Mouse (Mus musculus) megakaryocyte, adult 5-6 weeks (primary cell): ENCODE data around the gene Chd9. TPM values are rescaled to one million over a fixed set of nuclear protein-coding genes. Genes with fewer than 3 reads are reported as not detected.

Experiments used
- ATAC-seq: 2 replicates; pipeline ENCODE4 v1.8.0; 2016; ENCODE audit warnings: mild to moderate bottlenecking, inconsistent platforms; ENCODE audit not compliant: poor library complexity, severe bottlenecking
- total RNA-seq, 2 experiments: library from RNA; stranded (forward) in 1 of 2; stranded (reverse) in 1 of 2; fragments of 153-499, 151-499 nt in 1 of 2; fragments of 221-1000, 200-1000 nt in 1 of 2; gene quantifications; 2 replicates each; pipeline versions ENCODE4 v1.2.3 to v1.2.4; 2015 to 2017

Chd9 gene
- total RNA-seq, 2 experiments from 2014 or later, result 39.0 to 91.1 TPM

DNA sequence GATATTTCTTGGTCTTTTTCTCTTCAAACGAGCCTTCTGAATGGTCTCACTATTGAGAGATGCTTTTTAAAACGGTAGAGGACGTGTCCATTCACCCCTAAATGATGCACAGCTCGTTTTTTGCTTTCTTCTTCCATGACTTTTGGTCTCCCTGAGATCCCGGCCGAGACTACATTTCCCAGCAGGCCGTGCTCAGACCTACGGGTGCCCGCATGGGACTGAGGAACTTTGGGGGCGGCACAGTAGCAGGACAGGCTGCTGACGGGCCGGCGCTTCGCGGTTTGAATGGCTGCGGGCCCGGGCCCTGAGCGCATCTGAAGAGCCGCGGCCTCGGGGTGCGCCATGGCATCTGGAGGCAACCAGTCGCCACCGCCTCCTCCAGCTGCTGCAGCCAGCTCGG, 241.7 kb downstream of the Chd9 start, which contains the start of gene Rbl2:
TSS of gene Rbl2 (plus strand) at position 224 of the 400 bp plus-strand sequence.
- peak; percentile 85 for ATAC-seq

DNA sequence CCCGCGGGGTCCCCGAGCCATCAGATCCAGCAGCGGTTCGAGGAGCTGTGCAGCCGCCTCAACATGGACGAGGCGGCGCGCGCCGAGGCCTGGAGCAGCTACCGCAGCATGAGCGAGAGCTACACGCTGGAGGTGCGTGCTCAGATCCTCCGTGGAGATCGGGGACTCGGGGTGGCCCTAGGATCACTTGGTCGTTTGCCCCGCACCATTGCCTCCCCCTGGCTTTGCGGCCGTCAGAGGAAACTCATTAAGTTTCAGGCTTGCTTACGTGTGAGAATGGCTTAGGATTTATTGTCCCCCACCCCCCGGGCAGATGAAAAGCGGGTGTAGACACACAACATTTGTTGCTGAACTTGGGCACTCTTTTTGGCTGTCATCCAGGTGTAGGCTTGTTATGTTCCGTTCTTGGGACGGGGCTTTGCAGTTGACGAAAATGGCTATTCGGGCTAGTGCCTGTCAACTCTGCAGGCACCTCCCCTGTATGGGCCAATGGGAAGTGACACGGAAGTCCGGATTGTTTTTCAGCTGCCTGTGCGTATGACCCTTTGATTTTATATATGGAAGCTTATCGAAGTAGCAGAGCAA, 242.2 kb downstream of the Chd9 start:
- peak; percentile 85 for ATAC-seq

DNA sequence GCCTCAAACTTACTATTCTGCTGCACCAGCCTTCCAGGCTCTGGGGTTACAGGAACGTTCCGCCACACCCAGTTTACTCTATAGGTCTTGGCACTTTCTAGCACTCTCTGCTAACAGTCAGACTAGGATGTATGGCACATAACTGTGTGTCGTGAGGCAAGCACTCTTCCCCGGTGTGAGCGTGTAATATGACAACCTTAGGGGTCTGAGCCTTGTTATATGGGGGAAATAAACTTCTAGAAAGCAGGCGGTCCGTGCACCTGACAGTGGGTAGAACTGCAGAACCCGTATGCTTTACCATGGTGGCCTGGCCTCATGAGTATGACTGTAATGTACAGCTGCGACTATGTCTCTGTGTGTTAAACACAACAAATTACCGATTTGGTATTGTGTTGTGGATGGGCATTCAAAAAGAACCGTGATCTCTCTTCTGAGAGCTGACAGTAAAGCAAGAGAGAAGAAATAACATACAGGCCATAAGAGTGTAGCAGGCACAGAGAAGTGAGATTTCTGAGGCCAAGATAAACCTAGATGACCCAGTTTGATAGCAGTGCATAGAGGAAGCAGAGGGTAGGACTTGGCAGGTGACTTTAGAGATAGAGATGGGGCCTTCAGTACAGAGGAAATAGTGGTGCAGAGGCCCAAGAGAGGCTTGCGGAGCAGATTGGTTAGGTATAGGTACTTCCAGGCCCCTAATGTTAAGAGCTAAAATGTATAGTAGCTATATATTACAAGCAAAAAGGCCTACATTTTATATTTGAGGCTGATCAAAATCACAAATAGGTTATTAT, 249.1 kb downstream of the Chd9 start:
- ATAC-seq, result peak; percentile 62

DNA sequence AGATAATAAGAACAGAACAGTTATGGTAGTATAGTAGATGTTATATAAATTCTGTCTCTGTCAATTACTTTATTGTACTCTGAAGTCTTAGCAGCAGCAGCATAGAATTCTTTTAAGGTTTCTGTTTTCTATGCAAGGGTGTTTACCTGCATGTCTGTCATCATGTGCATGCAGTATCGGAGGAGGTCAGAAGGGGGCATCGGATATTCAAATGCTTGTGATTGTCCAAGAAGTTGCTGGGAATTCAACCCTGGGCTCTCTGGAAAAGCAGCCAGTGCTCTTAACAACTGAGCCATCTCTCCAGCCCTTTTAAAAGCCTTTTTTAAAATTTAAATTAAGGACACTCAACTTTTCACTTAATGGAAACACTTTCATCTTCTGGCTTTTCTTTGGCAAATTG, 251.5 kb downstream of the Chd9 start:
- no peak for ATAC-seq

DNA sequence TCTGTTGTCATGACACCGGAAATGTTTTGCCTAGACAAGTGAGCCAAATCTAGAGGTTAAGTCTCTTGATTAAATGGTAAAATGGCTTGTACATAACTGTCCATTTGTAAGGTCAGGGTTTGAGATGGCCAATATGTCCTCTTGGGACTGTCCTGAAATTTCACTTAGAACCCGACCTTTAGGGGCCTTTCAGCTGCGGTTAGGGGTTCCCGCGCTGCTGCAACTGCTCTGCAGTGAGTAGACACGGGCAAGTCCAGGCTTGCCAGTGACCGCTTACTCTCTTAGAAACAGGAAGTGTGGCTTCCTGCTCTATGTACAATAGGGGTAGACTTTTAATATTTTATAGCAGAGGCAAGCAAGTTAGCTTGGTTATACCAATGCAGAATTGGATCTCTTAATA, 253.8 kb downstream of the Chd9 start:
- peak; percentile 87 for ATAC-seq

DNA sequence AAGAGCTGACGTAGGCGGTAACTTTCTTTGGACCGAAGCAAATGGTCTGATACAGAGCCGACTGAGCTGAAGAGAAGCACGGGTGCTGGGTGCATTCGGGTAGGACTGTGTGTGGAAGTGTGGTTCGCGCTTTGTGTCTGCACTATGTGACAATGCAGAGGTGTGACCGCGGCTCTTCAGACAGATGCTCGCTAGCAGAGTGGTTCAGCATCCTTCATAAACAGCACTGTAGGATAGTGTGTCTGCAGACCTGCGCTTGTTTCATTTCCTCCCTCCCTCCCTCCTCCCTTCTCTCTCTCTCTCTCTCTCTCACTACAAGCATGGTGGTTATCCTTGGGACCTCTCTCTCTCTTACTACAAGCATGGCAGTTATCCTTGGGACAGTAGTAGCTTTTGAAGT, 254.3 kb downstream of the Chd9 start:
- peak; percentile 39 for ATAC-seq

DNA sequence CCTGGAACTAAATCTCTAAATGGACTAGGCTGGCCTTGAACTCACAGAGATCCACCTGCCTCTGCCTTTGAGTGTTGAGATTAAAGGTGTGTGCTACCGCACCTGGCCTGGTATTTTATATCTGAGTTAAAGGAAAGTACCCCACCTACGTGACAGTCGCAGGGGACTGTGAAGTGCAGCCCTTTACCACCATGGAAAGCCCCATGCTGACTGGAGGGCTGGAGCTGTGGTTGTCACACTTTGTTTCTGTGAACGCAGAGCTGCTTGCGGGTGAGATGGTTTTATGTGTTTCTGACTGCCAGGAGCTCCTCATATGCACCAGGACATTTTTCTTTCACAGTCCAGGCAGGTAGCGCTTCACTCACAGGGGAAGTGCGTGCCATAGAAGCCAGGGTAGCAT, 260.3 kb downstream of the Chd9 start:
- no peak for ATAC-seq

DNA sequence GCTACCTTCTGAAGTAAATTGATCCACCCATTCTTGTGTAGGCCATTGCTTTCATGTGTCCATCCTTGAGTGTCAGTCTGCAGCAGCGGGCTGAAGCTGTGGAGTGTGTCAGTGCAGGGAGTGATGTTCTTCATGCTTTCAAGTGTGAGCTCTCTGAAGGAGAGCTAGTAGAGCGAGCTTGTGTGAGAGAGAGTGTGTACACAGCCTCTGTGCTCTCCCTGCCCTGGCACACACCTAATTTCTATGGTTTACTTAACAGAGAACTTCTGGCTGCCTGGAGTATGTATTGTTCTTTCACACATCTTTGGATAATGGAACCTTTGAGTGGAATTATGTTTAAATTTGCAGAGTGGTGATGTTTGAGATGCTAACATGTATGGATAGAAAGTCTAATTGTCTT, 261.4 kb downstream of the Chd9 start:
- ATAC-seq, result no peak

DNA sequence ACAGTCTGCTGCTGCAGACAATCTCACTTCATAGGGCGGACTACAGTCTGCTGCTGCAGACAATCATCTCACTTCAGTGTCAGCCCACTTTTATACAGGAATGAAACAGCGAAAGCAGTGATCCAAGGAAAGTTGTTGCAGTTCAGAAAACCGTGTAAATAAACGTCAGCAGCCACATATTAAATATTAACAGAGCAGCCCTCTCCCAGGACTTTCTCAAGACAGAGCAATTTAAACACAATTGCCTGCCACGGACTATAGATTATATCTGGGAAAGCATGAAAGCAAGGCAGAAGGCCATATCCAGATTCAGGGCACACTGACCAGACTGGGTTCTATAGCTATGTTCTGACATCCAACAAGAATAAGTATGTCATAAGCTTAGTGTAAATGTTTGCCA, 266.0 kb downstream of the Chd9 start:
- no peak for ATAC-seq

DNA sequence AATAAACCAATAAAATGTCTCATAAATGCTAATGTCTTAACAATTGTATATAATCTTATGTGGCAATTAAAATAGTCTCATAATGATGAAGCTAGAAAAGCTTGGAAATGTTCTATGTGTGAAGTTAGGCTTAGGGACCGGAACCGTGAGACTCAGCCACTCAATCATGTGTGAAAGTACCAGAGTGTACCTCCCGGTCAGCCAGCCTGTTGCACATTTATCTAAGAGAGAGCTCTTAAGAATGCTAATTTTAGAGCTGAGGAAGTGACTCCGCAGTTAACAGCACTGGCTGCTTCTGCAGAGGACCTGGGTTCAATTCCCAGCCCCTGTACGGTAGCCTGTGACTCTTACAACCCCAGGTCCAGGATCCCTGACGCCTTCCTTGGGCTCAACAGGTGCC, 270.0 kb downstream of the Chd9 start:
- no peak for ATAC-seq

Other genes with a start within 250 kb of the Chd9 start
- gene Gm19935, start 11.0 kb upstream of the Chd9 start, total RNA-seq (2015), result not detected in 2 replicates
- gene Gm19935, start 11.0 kb upstream of the Chd9 start, total RNA-seq (2017), result not detected in 2 replicates
- 55.9 and 69.4 TPM in 2 replicates for gene Rbl2, start 241.7 kb downstream of the Chd9 start, total RNA-seq (2015)
- 77.5 and 79.8 TPM in 2 replicates for gene Rbl2, start 241.7 kb downstream of the Chd9 start, total RNA-seq (2017)